Mouse (Mus musculus): Measurements from ENCODE around the gene Polr2j.
"Not testable (repeated sequence)": the region's sequence is repeated elsewhere in the genome, so short reads cannot be mapped to it uniquely, and the experiment has no call there.

DNA sequence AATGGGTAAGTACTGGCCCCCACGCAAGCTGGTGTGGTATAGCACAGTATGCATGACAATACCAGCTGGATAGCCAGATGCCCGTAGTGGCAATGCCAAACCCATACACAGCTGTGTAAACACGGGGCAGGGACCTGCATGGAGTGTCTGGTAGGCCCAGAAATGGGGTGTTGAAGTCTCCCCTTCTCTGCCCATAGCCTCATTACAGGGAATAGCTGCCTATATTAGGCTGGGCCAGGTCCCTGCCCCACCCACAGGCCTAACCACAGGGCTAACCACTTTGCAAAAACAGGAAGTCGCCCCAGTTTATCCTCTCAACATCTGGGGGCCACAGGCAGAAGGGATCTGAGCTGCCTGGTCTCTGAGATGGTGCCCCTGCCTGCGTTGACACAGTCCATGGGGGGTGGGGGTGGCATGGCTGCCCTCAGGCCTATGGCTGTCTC, 32.7 kb downstream of the Polr2j start:
- TF ChIP-seq CTCF, POLR2A (IDR thresholded peaks at IDR 0.05; ENCODE audit: extremely low read depth, insufficient read depth, low read length): not testable (repeated sequence)
